Mouse (Mus musculus) CH12.LX (cell line): ENCODE data around the gene Rpl18. TPM values are rescaled to one million over a fixed set of nuclear protein-coding genes. Genes with fewer than 3 reads are reported as not detected.

ENCODE experiments used
- DNase-seq: peaks from one replicate; pipeline ENCODE4 v3.0.0-alpha.2; 2013; ENCODE audit errors: extremely low read depth
- H3K27ac ChIP-seq: 2 replicates; pipeline ENCODE4 v1.5.1; 2012; ENCODE audit warnings: low read depth, mild to moderate bottlenecking, control low read depth, moderate library complexity; ENCODE audit not compliant: insufficient read depth
- H3K27me3 ChIP-seq: replicated peaks from 2 replicates; pipeline ENCODE3; 2012; ENCODE audit warnings: inconsistent platforms
- H3K36me3 ChIP-seq, 2 experiments: replicated peaks in 1 of 2; 2 replicates each; pipeline versions ENCODE3 to v1.6.1; 2012; ENCODE audit warnings: inconsistent platforms in 1 of 2, low read length in 1 of 2, mild to moderate bottlenecking in 1 of 2, mixed read lengths in 1 of 2, moderate library complexity in 1 of 2; ENCODE audit not compliant: control insufficient read depth in 1 of 2, insufficient read depth in 1 of 2
- H3K4me1 ChIP-seq, 2 experiments: 2 replicates each; pipeline ENCODE4 v1.6.1; 2012; ENCODE audit warnings: inconsistent platforms in 1 of 2, moderate library complexity in 1 of 2; ENCODE audit not compliant: insufficient read depth in 2 of 2, control insufficient read depth in 1 of 2
- H3K4me2 ChIP-seq: 2 replicates; pipeline ENCODE4 v1.6.1; 2012; ENCODE audit warnings: low read depth, mild to moderate bottlenecking, control low read depth; ENCODE audit not compliant: poor library complexity, insufficient read depth, severe bottlenecking
- H3K4me3 ChIP-seq, 3 experiments: fragments of 150-350 bp in 1 of 3; sonication (generic) in 1 of 3; replicated peaks in 1 of 3; 2 replicates each; pipeline versions ENCODE3 to v1.5.1; 2011 to 2012; ENCODE audit warnings: low read depth in 2 of 3, low read length in 2 of 3, mild to moderate bottlenecking in 2 of 3, moderate library complexity in 2 of 3, control low read depth in 1 of 3, improper control_type of control experiment in 1 of 3, inconsistent platforms in 1 of 3, mixed read lengths in 1 of 3; ENCODE audit not compliant: poor library complexity in 1 of 3
- H3K79me2 ChIP-seq: replicated peaks from 2 replicates; pipeline ENCODE4 v1.6.1; 2012; ENCODE audit warnings: mild to moderate bottlenecking, moderate library complexity; ENCODE audit not compliant: control insufficient read depth, poor library complexity, insufficient read depth, severe bottlenecking; ENCODE audit errors: extremely low read depth
- H3K9ac ChIP-seq: 2 replicates; pipeline ENCODE4 v1.6.1; 2012; ENCODE audit warnings: low read depth, mild to moderate bottlenecking, control low read depth, moderate library complexity; ENCODE audit not compliant: insufficient read depth
- H3K9me3 ChIP-seq: replicated peaks from 2 replicates; pipeline ENCODE3; 2012; ENCODE audit warnings: low read length, inconsistent platforms, mixed read lengths
- CHD1 ChIP-seq: IDR thresholded peaks from 2 replicates; pipeline ENCODE4 v1.6.1; 2012; ENCODE audit warnings: low read depth, low read length, improper control_type of control experiment, inconsistent platforms
- E2F4 ChIP-seq: IDR thresholded peaks from 2 replicates; pipeline ENCODE4 v1.6.1; 2011; ENCODE audit warnings: low read depth, low read length, improper control_type of control experiment; ENCODE audit not compliant: insufficient replicate concordance
- ELF1 ChIP-seq: IDR thresholded peaks from 2 replicates; pipeline ENCODE4 v1.6.1; 2014; ENCODE audit warnings: low read depth, mild to moderate bottlenecking, inconsistent platforms, low read length, improper control_type of control experiment
- GABPA ChIP-seq: IDR thresholded peaks from 2 replicates; pipeline ENCODE4 v1.6.1; 2012; ENCODE audit warnings: low read depth, low read length, improper control_type of control experiment, inconsistent platforms; ENCODE audit not compliant: insufficient replicate concordance
- IRF4 ChIP-seq: IDR thresholded peaks from 2 replicates; pipeline ENCODE4 v1.6.1; 2014; ENCODE audit warnings: low read depth, mild to moderate bottlenecking, inconsistent platforms, low read length, improper control_type of control experiment
- JUND ChIP-seq: conservative IDR thresholded peaks from 2 replicates; pipeline ENCODE4 v1.6.1; 2011; ENCODE audit warnings: low read depth, low read length, improper control_type of control experiment
- KAT2A ChIP-seq: IDR thresholded peaks from 2 replicates; pipeline ENCODE4 v1.6.1; 2012; ENCODE audit warnings: low read length, improper control_type of control experiment, inconsistent platforms; ENCODE audit not compliant: insufficient replicate concordance
- MEF2A ChIP-seq: IDR thresholded peaks from 2 replicates; pipeline ENCODE4 v1.6.1; 2014; ENCODE audit warnings: low read depth, mild to moderate bottlenecking, inconsistent platforms, low read length, improper control_type of control experiment, borderline replicate concordance
- MXI1 ChIP-seq: IDR thresholded peaks from 2 replicates; pipeline ENCODE4 v1.6.1; 2011; ENCODE audit warnings: mild to moderate bottlenecking, low read depth, low read length, improper control_type of control experiment
- SIN3A ChIP-seq: IDR thresholded peaks from 2 replicates; pipeline ENCODE4 v1.6.1; 2012; ENCODE audit warnings: low read length, improper control_type of control experiment, inconsistent platforms
- SMC3 ChIP-seq: IDR thresholded peaks from 2 replicates; pipeline ENCODE4 v1.6.1; 2011; ENCODE audit warnings: low read depth, low read length, improper control_type of control experiment
- TCF12 ChIP-seq: IDR thresholded peaks from 2 replicates; pipeline ENCODE4 v1.6.1; 2014; ENCODE audit warnings: low read depth, mild to moderate bottlenecking, inconsistent platforms, low read length, improper control_type of control experiment
- UBTF ChIP-seq: IDR thresholded peaks from 2 replicates; pipeline ENCODE4 v1.6.1; 2012; ENCODE audit warnings: low read depth, mild to moderate bottlenecking, inconsistent platforms, low read length, improper control_type of control experiment, moderate library complexity
- ZC3H11A ChIP-seq: IDR thresholded peaks from 2 replicates; pipeline ENCODE4 v1.6.1; 2012; ENCODE audit warnings: low read depth, mild to moderate bottlenecking, inconsistent platforms, low read length, improper control_type of control experiment
- ZKSCAN1 ChIP-seq: IDR thresholded peaks from 2 replicates; pipeline ENCODE4 v1.6.1; 2012; ENCODE audit warnings: low read depth, inconsistent platforms, low read length, improper control_type of control experiment, borderline replicate concordance
- ZMIZ1 ChIP-seq: IDR thresholded peaks from 2 replicates; pipeline ENCODE4 v1.6.1; 2012; ENCODE audit warnings: low read depth, mild to moderate bottlenecking, inconsistent platforms, low read length, improper control_type of control experiment
- dilution Hi-C: fragments of 300-500 bp; cut with MboI; formaldehyde crosslinking; loops from 2 replicates; pipeline ENCODE4 v1.14.3; 2020; ENCODE audit warnings: low sequenced_read_pairs; ENCODE audit not compliant: extremely low pct_unique_long_range_greater_than_20kb, extremely low pct_ligation_motif_present
- in situ Hi-C: fragments of 300-500 bp; cut with MboI; formaldehyde crosslinking; loops from 3 replicates; pipeline ENCODE4 v1.14.3; 2019; ENCODE audit warnings: low sequenced_read_pairs, low pct_ligation_motif_present, low pct_unique_long_range_greater_than_20kb, mixed read lengths
- polyA plus RNA-seq: library from polyadenylated mRNA; unstranded; fragments of >175 nt; gene quantifications from 2 replicates; pipeline ENCODE4 v1.2.1, GENCODE M21; 2012; ENCODE audit warnings: low read depth; ENCODE audit not compliant: insufficient read length
- total RNA-seq, 2 experiments: library from RNA; depleted of rRNA; stranded (reverse); fragments of 300-350 nt in 1 of 2; fragments of >200 nt in 1 of 2; gene quantifications; 2 replicates each; pipeline ENCODE4 v1.2.3; 2012 to 2014

Rpl18 gene
- total and polyA plus RNA-seq, 3 experiments = 2,393 to 3,766 (median 3,204) TPM

GRCm38 (mm10) chr7:45726419-45726818 lies 11.2 kb downstream of the Rpl18 start:
- H3K4me1 ChIP-seq = peaks cover 0 to 18% of the 10 kb centered on the region in 2 experiments; a peak in 2 of 4 replicates
- no peak for DNase-seq
- dilution Hi-C loops = no loop called here
- no peak overlapping the region for H3K4me2 ChIP-seq
- H3K27me3 ChIP-seq = no peaks in the 10 kb centered on the region
- H3K9me3 ChIP-seq = no peaks in the 10 kb centered on the region
- peaks cover 71 to 89% of the 10 kb centered on the region in 2 experiments for H3K36me3 ChIP-seq
- H3K79me2 ChIP-seq = no peaks in the 10 kb centered on the region
- H3K9ac ChIP-seq = no peak overlapping the region
- in situ Hi-C loops = no loop called here
- H3K4me3 ChIP-seq = no peak overlapping the region
- TF ChIP-seq SIN3A (no peak), CHD1 (no peak), MEF2A (no peak), SMC3 (no peak), ZKSCAN1 (no peak), UBTF (no peak), GABPA (no peak)
- H3K27ac ChIP-seq = no peak overlapping the region

GRCm38 (mm10) chr7:45727625-45728024 lies 12.4 kb downstream of the Rpl18 start:
- no peak overlapping the region for H3K4me3 ChIP-seq
- dilution Hi-C loops = no loop called here
- peaks cover 59 to 77% of the 10 kb centered on the region in 2 experiments for H3K36me3 ChIP-seq
- H3K4me2 ChIP-seq = no peak overlapping the region
- no peaks in the 10 kb centered on the region for H3K79me2 ChIP-seq
- H3K9me3 ChIP-seq = no peaks in the 10 kb centered on the region
- TF ChIP-seq GABPA (no peak), JUND (no peak), ZKSCAN1 (no peak), ELF1 (no peak), IRF4 (no peak), TCF12 (no peak), ZC3H11A (no peak), KAT2A (no peak), ZMIZ1 (no peak), E2F4 (no peak), MXI1 (no peak), CHD1 (no peak)
- H3K27ac ChIP-seq = no peak overlapping the region
- in situ Hi-C loops = no loop called here
- H3K4me1 ChIP-seq = peaks cover 0 to 15% of the 10 kb centered on the region in 2 experiments; a peak in 2 of 4 replicates
- no peak overlapping the region for H3K9ac ChIP-seq
- no peaks in the 10 kb centered on the region for H3K27me3 ChIP-seq
- DNase-seq = no peak
